Mouse (Mus musculus) heart, postnatal 14 days (tissue): ENCODE measurements at regions not wholly inside any gene's neighbourhood (a gene's known extent, or its start where the extent isn't known, plus 50 kb on each side); places are given as distances from the start of the nearest gene placed in this dataset.

Experiments
- DNase-seq, 2 experiments: peaks; one replicate each; pipeline ENCODE4 v3.0.0; 2021 to 2022
- intact Hi-C: fragments of 180-260 bp; cut with DNase I; formaldehyde crosslinking; loops from one replicate; pipeline ENCODE4 v1.15.1; 2025

GRCm38 (mm10) chr8:126650945-126651344 lies 57.2 kb upstream of the Irf2bp2 start:
- DNase-seq: no peak

GRCm38 (mm10) chr8:126649305-126649704 lies 55.5 kb upstream of the Irf2bp2 start:
- no peak for DNase-seq
- intact Hi-C loops: no loop called here

More at GRCm38 (mm10) chr8:126650945-126651344, 57.2 kb upstream of the Irf2bp2 start:
- intact Hi-C loops: no loop called here

GRCm38 (mm10) chr8:126647350-126647749 lies 53.6 kb upstream of the Irf2bp2 start:
- DNase-seq: no peak
- intact Hi-C loops: no loop called here

DNA sequence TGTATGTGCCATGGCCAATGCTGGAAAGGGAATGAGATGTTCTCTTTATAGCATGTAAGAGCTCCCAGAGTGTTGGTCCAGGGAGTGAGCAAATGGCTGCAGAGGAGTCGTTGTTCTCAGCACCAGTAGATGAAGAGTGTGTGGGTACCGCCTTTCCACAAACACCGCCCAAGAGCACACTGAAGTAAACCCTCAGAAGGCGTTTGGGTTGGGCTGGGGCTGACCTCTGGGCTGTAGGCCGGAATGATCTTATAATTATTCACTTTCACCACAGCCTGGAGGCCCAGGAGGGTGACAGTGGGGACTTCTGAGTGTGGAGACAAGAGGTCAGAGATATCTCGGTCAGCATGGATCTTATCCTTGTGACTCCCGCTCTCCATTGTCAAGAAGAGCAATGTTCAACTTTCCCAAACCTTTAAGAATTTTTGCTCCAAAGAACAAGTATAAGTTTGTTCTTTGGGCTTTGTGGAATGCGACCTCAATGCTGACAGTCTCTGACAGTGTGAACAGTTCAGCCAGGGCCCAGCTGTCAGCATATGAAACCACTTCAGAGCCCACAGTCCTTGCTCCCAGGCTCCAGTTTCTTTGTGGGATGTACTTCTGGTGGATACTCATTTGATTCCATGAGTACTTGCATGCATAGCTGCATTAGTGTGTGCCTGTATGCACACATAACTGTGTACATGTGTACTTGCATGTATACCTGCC lies 53.0 kb upstream of the Irf2bp2 start:
- intact Hi-C loops: no loop called here
- DNase-seq: no peak

DNA sequence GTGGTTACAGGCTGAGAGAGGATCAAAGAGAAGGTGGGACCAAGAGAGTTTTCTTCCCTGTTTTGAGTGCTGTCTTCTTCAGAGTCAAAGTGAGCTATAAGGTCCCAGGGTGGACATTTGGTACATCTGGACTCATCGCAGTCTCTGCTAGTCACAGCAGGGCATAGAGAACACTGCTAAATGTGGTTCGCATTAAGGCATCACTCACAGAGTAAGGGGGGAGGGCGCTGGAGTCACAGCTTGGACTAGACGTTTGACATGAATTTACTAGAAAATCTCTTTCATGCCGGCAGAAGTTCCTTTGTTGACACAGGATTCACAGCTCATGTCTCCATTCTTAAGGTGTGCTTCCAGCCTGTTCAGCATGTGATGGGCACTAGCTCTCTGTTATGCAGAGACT lies 50.4 kb upstream of the Irf2bp2 start:
- intact Hi-C loops: no loop called here
- DNase-seq: no peak
